Mouse (Mus musculus) natural killer cell, adult 2 months (primary cell): ENCODE measurements around the gene Igflr1.
A peak's percentile ranks its signal among the peaks of the same experiment; 100 is the strongest.

Source experiments
- DNase-seq, 2 experiments: peaks; one replicate each; pipeline ENCODE4 v3.0.0; 2022; ENCODE audit warnings: low spot score in 2 of 2

Igflr1 gene

DNA sequence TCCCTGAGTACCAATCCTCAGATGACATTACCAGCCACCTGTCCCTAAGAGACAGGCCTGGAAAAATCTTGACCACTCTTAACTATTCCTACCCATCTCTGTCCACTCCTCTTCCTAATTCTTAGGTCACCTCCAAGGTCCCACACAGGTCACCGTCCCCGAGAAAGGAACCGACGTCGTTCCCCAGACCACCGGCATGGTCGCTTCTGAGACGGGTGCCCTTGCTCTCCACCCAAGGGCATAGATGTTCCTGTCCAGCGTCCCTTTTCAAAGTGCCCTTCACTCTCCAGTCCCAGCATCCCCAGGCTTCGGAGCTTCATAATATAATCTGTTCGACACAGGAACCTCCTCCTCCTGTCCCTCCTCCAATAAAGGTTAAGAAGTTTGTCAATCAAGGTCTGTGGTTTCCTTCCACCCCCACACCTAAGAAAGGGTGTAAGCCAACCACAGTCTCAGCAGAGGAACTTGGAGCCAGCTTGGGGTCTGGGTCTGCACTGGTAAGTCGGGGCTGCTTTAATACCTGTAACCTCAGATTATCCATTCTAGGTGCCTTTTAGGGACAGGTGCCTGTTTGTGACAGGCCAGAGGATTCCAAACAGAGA lies at the start of gene Igflr1:
Gene Igflr1, plus strand, starts transcription at position 458 of the 602 bp plus-strand sequence.
- no peak for DNase-seq

DNA sequence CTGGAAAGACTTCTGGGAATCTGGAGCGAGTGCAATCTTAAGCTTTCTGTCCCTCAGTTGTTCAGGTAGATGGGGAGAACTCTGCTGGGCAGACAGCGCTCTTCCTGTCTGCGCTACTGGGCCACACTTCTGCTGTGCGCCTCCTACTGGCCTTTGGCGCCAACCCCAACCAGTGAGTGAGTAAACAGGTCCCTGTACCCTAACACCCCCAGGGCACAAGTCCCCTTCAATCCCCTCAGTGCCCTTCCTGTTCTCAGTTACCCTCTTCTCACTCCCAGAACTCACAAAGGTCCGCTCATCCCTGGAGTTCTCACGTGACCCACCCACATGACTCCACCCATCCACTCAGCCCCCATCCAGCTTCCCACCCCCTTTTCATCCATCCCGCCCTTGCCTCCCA lies 46.9 kb upstream of the Igflr1 start:
- no peak for DNase-seq

- DNase-seq: no peak
Measured at GRCm38 (mm10) chr7:30520396-30520795, 44.8 kb upstream of the Igflr1 start.

- DNase-seq: no peak
Measured at GRCm38 (mm10) chr7:30520856-30521255, 44.4 kb upstream of the Igflr1 start.

DNA sequence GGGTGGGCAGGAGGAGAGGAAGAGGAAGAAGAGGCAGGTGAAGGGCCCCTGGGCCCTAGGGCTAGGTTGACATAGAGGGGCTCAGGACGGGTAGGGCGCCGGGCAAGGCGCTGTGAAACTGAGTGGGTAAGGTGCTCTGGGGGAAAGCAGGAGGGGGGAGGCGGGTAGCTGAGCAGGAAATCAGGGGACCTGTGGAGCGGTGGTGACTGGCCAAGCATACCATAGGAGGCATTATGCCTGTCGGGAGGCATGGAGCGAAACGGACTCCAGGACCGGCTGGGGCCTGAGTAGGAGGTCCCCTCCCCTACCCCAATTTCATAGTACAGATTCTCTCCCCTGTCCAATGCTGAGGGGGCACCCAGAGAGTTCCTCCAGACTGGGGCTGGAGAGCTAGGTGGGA lies 42.4 kb upstream of the Igflr1 start:
- no peak for DNase-seq

DNA sequence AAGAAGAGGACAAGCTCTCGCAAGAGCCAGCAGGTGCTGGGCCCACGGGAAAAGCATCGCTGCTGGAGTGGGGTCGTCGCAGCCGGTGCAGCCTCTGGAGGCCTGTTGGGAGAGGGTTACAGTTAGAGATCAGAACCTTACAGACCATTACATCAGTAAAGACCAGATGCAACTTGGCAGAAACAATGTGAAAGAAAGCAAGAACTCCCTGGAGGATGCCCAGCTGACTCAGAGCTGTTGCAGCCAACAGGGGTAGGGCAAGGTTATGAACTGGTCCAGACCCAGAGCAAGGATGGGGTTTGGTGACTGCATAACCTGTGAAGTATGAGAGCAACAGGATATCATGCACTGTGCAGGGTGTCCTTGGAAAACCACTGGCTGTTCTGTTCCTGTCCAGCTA lies 40.7 kb upstream of the Igflr1 start:
- DNase-seq: no peak

DNA sequence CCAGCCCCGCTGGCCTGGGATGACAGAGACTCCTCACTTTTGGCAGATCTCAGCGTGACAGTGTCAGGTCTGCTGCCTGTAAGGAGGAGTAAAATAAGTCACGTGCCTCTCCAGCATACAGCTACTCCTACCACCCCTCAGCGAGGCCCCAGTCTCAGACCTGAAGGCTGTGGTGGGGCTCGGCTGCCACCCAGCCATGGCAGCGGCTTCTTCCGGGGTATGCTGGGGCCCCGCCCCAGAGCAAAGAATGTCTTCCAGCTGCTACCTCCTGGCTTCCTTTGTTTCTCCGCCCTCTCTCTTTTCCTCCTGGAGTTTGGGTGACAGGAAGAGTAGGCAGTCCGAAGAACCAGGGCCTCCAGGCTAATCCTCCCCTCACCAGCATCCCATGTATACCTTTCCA lies 39.3 kb upstream of the Igflr1 start:
- no peak for DNase-seq

- DNase-seq: no peak
Measured at GRCm38 (mm10) chr7:30526399-30526798, 38.8 kb upstream of the Igflr1 start.

- DNase-seq: no peak
Measured at GRCm38 (mm10) chr7:30526981-30527380, 38.2 kb upstream of the Igflr1 start.

- no peak for DNase-seq
Measured at GRCm38 (mm10) chr7:30531291-30531815, 33.9 kb upstream of the Igflr1 start.

DNA sequence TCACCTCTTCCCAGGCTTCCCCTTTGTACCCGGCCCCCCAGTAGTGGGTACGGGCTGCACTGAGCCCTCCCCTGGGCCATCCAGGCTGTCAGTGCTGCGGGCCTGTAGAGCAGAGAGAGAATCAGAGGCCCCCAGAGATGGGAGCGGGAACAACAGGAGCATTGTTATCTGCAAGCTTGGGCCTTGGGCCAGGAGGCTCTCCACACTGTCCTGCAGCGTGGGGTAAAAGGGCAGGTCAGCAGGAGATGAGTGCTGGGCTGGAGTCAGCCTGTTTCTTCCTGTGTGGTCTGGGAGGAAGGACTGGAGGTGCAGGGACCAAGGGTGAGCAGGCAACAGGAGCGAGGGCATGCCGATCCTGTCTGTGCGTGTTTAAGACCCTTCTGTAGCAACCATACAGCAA lies 32.3 kb upstream of the Igflr1 start:
- no peak for DNase-seq

- DNase-seq: no peak
Measured at GRCm38 (mm10) chr7:30533941-30534632, 31.1 kb upstream of the Igflr1 start.

GRCm38 (mm10) chr7:30534633-30535577 lies 30.3 kb upstream of the Igflr1 start, which contains the start of gene Arhgap33:
Arhgap33 (minus strand) TSS chr7:30535060.
- peak; percentile 92 to 95 for DNase-seq

- DNase-seq: no peak
Measured at GRCm38 (mm10) chr7:30540572-30540971, 24.7 kb upstream of the Igflr1 start.

GRCm38 (mm10) chr7:30544327-30544726 lies 20.9 kb upstream of the Igflr1 start:
- no peak for DNase-seq

GRCm38 (mm10) chr7:30549880-30550279 lies 15.3 kb upstream of the Igflr1 start:
- DNase-seq: no peak

- no peak for DNase-seq
Measured at GRCm38 (mm10) chr7:30550603-30551002, 14.6 kb upstream of the Igflr1 start.

GRCm38 (mm10) chr7:30551445-30552101 lies 13.7 kb upstream of the Igflr1 start:
- DNase-seq: no peak

DNA sequence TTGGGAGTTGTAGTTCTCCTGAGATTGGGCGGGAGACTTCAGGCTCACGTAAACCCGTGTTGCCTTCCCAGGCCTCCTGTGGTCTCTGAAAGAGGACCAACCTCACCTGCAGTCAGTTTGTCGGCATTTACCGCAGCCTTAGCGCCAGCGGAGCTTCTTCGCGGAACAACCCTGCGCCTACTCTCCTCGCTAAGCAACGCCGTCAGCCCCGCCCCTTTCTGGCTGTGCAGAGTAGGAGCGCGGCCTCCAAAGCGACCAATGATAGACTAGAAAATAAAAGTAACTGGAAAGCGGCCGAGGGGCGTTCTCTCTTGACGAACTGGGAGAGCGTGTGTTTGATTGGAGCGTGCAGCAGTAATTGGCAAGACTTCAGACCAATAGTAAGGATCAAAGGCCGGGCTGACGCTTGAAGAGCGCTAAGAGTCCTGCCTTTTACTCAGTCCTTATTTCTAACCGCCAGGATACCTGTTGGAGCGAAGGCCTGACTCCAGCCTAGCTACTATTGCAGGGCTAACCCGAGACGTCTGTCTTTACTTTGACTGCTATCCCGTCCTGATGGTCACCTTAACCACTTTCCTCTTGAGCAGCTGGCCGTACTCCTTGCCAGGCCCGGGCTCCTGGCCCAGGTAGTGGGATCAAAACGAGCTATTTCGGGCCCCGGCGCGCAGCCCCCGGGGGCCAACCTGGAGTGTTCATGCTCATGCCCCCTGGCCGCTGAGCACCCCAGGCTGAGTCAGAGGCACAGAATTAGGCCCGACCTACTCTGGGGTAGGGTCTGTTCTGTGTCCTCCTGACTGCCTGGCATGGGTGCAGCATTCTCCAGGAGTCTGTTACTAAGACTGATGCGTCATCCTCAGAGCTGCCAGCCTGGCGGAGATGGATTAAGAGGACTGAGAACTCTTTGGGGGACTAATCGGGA lies 12.9 kb upstream of the Igflr1 start, which contains the start of the genes Hspb6 and Proser3:
Gene Hspb6, plus strand, starts transcription at position 77 of the 919 bp plus-strand sequence.
Gene Proser3, minus strand, starts transcription at position 198 of the 919 bp plus-strand sequence.
- DNase-seq: peak; percentile 94

- no peak for DNase-seq
Measured at GRCm38 (mm10) chr7:30553021-30553589, 12.1 kb upstream of the Igflr1 start.
